Mouse (Mus musculus) neutrophil, adult 83 days (primary cell): ENCODE data around the gene Rbmx. TPM values are rescaled to one million over a fixed set of nuclear protein-coding genes. Genes with fewer than 3 reads are reported as not detected.

Experiments
- total RNA-seq, 2 experiments: library from RNA; stranded (reverse); gene quantifications; one replicate each; pipeline ENCODE4 v1.2.4; 2023

Gene Rbmx
- total RNA-seq, result 10 to 100 TPM; 49.3 to 51.9 TPM

DNA sequence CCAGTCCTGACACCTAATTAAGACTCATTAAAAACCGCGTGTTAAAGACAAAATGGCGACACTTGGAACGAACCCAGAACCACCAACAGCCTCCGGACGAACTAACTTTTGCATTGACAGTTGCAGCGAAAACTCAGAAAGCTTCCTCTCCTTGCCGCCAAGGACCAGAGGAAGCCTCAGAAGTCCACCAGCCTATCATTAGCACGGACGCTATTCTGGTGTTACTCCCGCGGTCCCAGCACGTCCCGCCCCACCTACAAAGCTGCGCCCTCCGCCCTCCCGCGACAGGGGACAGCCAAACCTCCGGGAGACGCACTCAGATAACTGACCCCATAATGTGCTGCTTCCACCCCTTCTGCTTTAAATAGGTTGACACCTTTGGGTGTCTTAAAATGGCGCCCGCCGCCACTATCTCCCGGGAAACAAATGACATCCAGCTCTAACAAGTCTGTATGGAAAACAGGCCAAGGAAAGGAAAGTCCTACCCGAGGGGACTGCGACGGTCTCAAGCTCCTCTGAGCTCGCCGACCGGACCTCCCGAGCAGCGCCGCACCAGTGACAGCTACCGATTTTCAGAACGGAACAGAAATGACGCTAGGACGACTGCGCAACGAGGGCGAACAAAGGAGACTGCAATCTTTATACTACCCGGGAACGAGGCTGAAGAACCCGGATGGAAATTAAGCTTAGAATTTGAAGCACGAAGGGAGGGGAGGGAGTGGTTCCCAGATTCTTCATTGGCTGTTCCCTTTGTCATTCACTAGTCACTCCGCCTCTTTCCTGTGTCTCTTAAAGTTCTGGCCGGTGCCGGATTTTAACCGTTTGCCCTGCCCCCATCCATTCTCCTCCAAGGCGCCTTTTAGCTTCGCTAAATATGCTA, at the start of gene Rbmx:
TSS of gene Rbmx (minus strand) at position 670 of the 880 bp plus-strand sequence.

DNA sequence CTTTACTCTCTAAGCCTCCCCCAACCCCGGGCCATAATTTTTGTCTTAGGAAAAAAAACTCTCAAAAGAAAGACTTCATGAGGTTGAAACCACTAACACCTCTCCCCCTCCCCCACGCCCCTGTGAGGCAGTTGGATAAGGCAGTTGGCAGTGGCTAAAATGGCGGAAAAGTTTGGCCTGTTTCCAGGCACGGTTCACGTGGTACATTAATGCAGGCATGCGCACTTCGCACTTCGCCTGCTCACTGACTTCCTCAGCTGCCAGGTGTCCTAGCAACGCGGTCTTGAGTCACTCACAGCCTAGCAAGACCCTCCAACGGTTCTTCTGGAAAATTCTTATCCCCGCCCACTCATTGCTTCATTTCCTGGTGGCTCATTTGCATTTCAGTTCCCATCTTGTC, 15.9 kb upstream of the Rbmx start, which contains the start of gene Gm364:
TSS of gene Gm364 (plus strand) at position 386 of the 400 bp plus-strand sequence.

DNA sequence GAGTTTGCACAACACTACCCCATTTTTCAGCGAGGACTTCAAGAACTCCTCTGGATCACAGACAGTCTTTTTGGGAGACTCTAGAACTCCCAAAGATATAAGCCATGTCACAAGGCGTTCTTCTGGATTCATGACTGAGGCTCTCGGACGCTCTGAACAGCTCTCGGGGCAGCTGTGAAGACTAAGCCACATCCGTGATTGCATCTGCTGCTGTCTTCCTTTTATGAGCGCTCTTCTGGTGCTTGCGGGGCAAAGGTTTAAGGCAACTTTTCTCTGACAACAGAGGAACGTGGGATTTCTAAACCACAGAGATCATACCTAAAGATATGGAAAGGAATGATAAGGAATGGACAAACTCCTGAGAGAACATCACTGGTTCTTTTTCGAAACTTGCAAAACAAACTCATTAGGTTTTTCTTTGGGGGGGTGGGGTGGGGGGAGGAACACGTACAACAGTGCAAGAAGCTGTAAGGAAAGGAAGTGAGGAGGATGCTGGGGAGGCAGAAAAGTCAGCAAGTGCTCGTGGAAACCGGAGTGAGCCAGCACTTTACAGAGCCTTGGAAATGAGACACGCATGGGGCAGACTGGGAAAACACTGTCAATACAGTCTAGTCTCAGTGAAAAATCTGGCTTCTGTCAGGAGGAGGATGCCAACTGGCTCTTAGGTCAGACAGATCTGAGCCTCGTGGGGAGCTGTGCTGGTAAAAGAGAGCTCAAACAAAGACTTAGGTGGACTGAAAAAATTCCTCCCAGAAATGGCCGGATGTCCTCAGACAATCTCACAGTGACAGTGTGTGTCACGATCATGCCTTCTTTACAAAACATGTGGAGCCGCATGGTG, 54.2 kb downstream of the Rbmx start, which contains the start of gene Arhgef6:
TSS of gene Arhgef6 (minus strand) at position 359 of the 841 bp plus-strand sequence.

Other genes starting within 250 kb of the Rbmx start
- gene Cd40lg, start 180.9 kb downstream of the Rbmx start, total RNA-seq, result not detected
- 10 to 100 TPM; 89.8 to 95.1 TPM for gene Arhgef6, start 54.3 kb downstream of the Rbmx start, total RNA-seq
- not detected for gene Gm364, start 16.1 kb upstream of the Rbmx start, total RNA-seq
- not detected for gene Gpr101, start 110.7 kb upstream of the Rbmx start, total RNA-seq